Mouse (Mus musculus): ENCODE data around the gene Dync1h1. TPM values are rescaled to one million over a fixed set of nuclear protein-coding genes. Genes with fewer than 3 reads are reported as not detected.

Gene Dync1h1
- total RNA-seq (2023) = 82.6 and 96.2 TPM in 2 replicates

DNA sequence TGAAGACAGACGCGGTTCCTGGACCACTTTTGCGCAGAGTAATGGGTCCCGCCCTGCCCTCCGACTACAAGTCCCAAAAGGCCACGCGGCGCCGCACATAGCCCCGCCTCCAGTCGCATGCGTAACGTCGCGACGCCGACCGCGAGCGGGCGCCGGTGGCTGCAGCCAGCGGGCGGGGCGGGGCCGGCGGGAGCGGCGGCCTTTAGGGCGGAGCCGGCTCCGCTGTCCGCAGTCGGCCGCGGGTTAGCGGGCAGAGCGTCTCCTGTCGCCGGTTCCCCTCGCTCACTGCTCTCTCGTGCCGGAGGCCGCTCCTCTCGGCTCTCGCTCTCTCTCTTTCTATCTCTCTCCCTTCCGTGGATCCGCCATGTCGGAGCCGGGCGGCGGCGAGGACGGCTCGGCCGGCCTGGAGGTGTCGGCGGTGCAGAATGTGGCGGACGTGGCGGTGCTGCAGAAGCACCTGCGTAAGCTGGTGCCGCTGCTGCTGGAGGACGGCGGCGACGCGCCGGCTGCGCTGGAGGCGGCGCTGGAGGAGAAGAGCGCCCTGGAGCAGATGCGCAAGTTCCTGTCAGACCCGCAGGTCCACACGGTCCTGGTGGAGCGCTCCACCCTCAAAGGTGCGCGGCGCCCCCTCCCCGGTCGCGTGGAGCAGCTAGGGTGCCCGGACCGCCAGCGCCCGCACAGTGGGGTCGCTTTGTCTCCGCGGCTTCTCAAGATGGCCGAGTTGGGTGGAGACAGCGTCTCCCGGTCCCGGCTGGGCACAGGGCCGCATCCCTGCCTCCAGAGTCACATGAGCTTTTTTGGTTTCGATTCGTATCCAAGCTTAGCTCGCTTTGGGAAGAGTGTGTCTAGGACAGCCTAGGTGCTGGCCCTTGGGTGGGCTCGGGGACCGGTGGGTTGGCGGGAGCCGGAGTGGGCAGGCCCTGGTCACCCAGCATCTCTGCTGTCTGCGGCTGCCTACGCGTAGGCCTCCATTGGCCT, at the start of gene Dync1h1:
Dync1h1 (plus strand) TSS at position 212 of the 978 bp plus-strand sequence.

GRCm38 (mm10) chr12:110682561-110683299, 81.5 kb downstream of the Dync1h1 start, which contains the start of gene 1700001K19Rik:
1700001K19Rik (minus strand) TSS chr12:110682619.

GRCm38 (mm10) chr12:110702556-110702955, 101.3 kb downstream of the Dync1h1 start, which contains the start of gene Hsp90aa1:
Hsp90aa1 (minus strand) TSS chr12:110702728.

Other genes with a start within 250 kb of the Dync1h1 start
- 133 and 160 TPM in 2 replicates for gene Ppp2r5c, start 154.3 kb upstream of the Dync1h1 start, total RNA-seq (2023)
- not detected in 2 replicates for gene 1700001K19Rik, start 81.2 kb downstream of the Dync1h1 start, total RNA-seq (2023)
- gene Hsp90aa1, start 101.3 kb downstream of the Dync1h1 start, total RNA-seq (2023) = 204 and 235 TPM in 2 replicates
- 53.2 and 66.0 TPM in 2 replicates for gene Wdr20, start 136.5 kb downstream of the Dync1h1 start, total RNA-seq (2023)
- gene Mok, start 239.5 kb downstream of the Dync1h1 start, total RNA-seq (2023) = 0.32 and 0.35 TPM in 2 replicates
- gene Zfp839, start 248.8 kb downstream of the Dync1h1 start, total RNA-seq (2023) = 3.6 and 5.0 TPM in 2 replicates